Mouse (Mus musculus) brain, embryonic 14.5 days (tissue): ENCODE measurements around the gene Auts2.

Source experiments
- CTCF ChIP-seq: fragments of 200-500 bp; IDR thresholded peaks from 2 replicates; pipeline ENCODE4 v1.5.1; 2012; ENCODE audit warnings: inconsistent platforms, mild to moderate bottlenecking, moderate library complexity, borderline replicate concordance; ENCODE audit not compliant: insufficient read depth, insufficient read length; ENCODE audit errors: extremely low read depth
- POLR2A ChIP-seq: fragments of 200-500 bp; IDR thresholded peaks from 2 replicates; pipeline ENCODE4 v1.6.1; 2012; ENCODE audit warnings: mild to moderate bottlenecking, inconsistent platforms, borderline replicate concordance; ENCODE audit not compliant: poor library complexity, insufficient read depth, insufficient read length, severe bottlenecking; ENCODE audit errors: extremely low read depth

DNA sequence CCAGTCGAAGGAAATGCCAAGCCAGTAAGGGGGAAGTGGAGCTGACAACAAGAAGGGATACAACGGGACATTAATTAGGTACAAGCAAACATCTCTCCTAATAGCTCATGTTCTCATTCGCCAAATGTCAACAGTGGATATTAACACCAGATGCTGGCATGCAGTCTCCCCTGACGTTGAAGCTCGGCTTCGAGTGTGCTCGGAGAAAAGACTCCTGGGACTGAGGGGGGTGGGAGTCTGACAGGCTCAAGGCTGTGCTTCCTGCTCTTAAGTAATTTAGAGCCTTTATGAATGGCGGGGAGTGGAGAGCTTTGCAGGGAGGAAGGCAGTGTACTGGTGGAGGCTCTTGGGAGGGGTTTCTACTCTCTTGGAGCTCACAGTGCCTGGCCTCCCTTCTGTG, 687.8 kb downstream of the Auts2 start:
- TF ChIP-seq POLR2A (no peak), CTCF (no peak)
